Mouse (Mus musculus) erythroblast, embryonic 14.5 days (primary cell): ENCODE data around the gene B230219D22Rik.

ENCODE experiments used
- GATA1 ChIP-seq: IDR thresholded peaks from 2 replicates; pipeline ENCODE4 v1.6.1; 2012; ENCODE audit warnings: low read length, inconsistent platforms, mixed read lengths
- TAL1 ChIP-seq: IDR thresholded peaks from 3 replicates; pipeline ENCODE4 v1.6.1; 2012; ENCODE audit warnings: low read length, inconsistent platforms, mixed read lengths

DNA sequence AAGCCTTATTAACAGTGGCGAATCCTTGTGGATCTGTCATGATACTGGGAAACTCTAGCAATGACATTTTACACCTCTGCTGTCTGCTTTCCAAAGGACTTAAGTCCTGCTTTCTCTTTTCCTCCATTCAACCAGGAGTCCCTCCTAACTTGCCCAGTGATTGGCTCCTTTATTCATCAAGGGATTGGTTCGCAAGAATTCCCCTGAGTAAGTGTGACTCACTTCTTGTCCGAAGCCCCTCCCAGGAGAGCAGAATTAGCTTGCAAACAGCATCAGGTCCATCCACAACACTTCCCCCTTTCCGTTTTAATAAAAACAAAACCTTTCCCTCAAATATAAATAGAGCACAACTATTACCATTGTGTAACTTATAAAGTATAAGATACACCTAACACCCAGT lies 11.4 kb downstream of the B230219D22Rik start:
- TF ChIP-seq GATA1 (no peak), TAL1 (no peak)
